Mouse (Mus musculus) layer of hippocampus, adult 2 months (tissue): Measurements from ENCODE around the gene Med26. TPM values are rescaled to one million over a fixed set of nuclear protein-coding genes. Genes with fewer than 3 reads are reported as not detected.

Source experiments
- DNase-seq, 2 experiments: peaks; one replicate each; pipeline ENCODE4 v3.0.0; 2022; ENCODE audit warnings: low spot score in 2 of 2
- H3K27ac ChIP-seq: fragments of 200-600 bp; 2 replicates; pipeline ENCODE4 v1.8.1; 2022
- H3K4me3 ChIP-seq: fragments of 200-600 bp; 2 replicates; pipeline ENCODE4 v1.8.1; 2022; ENCODE audit warnings: mild to moderate bottlenecking
- CTCF ChIP-seq: fragments of 200-600 bp; conservative IDR thresholded peaks from 2 replicates; pipeline ENCODE4 v1.8.1; 2022; ENCODE audit warnings: antibody characterized with exemption, mild to moderate bottlenecking, moderate library complexity
- microRNA-seq, 2 experiments: library from miRNA; unstranded; fragments of <30 nt; microRNA quantifications; one replicate each; pipeline ENCODE4 v1.2.0; 2021
- total RNA-seq, 2 experiments: library from RNA; stranded (reverse); gene quantifications; 2 replicates each; pipeline ENCODE4 v1.2.3; 2021

Med26 gene
- total RNA-seq, 2 experiments from 2014 or later = 10.5 to 10.6 TPM

DNA sequence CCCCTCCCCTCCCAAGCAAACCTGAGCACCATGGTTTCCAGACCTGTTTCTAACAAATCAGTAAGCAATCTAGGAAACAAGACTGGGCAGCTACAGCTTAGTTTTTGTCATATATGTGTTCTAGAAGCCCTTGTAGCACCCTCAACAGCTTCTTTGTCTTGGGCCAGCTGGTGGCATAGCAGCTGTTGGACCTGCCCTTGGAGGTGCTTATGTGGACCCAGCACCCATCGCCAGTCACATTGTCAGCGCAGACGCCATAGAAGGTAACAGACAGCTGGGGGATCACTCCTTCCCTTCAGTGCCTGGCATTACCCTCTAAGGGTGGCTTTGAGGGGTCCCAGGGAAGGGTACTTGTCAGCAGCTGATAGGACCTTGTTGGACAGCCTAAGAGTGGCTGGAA is 90.3 kb downstream of the Med26 start:
- Histone ChIP-seq H3K27ac (no peak overlapping the region), H3K4me3 (no peak overlapping the region)
- DNase-seq = no peak
- no peak for TF ChIP-seq CTCF

DNA sequence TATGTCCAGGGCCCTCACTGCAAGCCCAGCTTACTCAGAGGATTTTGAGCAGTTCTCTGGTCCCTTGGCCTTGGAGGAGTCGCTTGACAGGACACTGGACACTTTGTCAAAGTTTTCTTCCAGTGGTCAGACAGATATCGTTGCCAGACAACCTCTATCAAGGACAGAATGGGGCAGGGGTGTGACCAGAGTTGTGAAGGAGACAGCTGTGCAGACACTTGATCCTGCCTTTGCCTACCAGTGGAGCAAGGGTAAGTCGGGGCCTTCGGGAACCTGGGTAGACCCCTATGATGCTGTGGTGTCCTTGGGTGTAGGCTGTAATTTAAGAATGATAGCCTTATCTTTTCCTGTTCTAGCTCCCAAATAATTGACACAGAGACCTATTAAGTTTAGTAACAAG is 92.8 kb downstream of the Med26 start:
- no peak overlapping the region for H3K27ac ChIP-seq
- TF ChIP-seq CTCF = no peak
- no peak overlapping the region for H3K4me3 ChIP-seq
- DNase-seq = no peak

DNA sequence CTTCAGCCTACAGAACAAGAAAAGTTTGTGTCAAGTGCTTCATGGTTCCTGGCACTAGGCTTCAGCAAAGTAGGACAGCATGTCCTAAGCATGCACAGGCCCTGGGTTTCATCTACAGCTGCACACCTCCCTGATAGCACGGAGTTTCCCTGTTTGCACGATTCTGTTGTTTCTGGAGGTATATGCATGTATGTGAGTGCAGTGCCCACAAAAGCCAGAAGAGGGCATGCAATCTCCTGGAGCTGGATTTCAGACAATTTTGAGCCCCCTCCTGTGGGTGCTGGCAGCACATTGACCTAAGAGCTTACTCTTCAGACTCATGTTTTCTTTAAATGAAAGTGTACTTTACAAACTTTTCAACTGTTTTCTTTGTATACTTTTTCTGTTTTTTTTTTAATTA is 94.2 kb downstream of the Med26 start:
- peak; percentile 32 for TF ChIP-seq CTCF
- Histone ChIP-seq H3K4me3 (no peak overlapping the region), H3K27ac (no peak overlapping the region)
- DNase-seq = no peak

DNA sequence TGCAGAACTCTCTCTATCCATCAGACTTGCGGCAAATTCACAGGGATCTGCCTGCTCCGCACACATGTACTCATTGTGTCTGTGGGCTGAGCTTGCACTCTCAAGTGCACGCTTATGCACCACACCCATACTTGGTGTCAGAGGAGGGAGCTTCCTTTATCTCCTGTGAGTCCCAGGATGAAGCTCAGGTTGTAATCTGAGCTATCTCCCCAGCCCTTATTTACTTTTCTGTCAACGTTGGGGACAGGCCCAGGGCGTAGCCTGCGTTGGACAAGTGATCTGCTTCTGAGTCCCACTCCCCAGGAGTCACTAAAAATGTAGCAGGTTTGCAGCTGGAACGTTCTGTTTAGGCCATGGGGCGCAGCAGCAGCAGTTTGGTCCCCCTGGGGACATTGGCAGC is 96.6 kb downstream of the Med26 start:
- no peak for DNase-seq
- no peak for TF ChIP-seq CTCF
- Histone ChIP-seq H3K27ac (no peak overlapping the region), H3K4me3 (no peak overlapping the region)

DNA sequence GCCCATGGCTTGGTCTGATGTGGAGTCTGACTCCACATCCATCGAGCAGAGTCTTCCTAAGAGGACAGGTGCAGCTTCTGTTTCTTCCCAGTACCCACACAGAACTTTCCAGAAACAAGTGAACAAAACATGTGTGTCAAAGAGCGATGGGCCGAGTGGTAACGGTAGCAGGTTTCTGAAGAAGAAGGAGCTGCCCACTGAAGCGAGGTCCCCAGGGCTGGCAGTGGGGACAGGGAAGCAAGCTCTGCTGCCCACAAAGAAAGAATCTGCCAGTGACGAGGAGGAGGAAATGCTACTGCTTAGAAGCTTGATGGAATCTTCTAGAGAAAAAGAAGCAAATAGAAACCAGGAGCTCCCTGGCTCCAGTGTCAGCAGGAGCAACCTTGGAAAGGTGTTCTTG is 103.0 kb downstream of the Med26 start:
- no peak for DNase-seq
- Histone ChIP-seq H3K4me3 (no peak overlapping the region), H3K27ac (no peak overlapping the region)
- TF ChIP-seq CTCF = no peak

Small RNA genes within 50 kb of the gene (microRNA-seq; reads per million reads assigned to microRNA genes)
- gene Gm28019 = 0 reads per million in 2 experiments
- gene Mir7068 = 1.3 to 3.5 reads per million in 2 experiments

Other genes with a start within 250 kb of the Med26 start
- 1 to 10 TPM; 6.7 to 7.9 TPM for gene Gm10282, start 243.0 kb downstream of the Med26 start, total RNA-seq
- gene Klf2, start 229.2 kb downstream of the Med26 start, total RNA-seq = 10 to 100 TPM in 1 of 2 experiments, 1 to 10 TPM in 1; 9.1 to 17.4 TPM
- gene Eps15l1, start 126.8 kb downstream of the Med26 start, total RNA-seq = 10 to 100 TPM; 69.7 to 75.1 TPM
- gene Calr3, start 104.4 kb downstream of the Med26 start, total RNA-seq = under 1 TPM; 0.52 to 0.90 TPM
- gene 1700030K09Rik, start 104.4 kb downstream of the Med26 start, total RNA-seq = 10 to 100 TPM; 10.9 to 11.7 TPM
- gene Cherp, start 73.0 kb downstream of the Med26 start, total RNA-seq = 10 to 100 TPM; 83.1 TPM
- gene Slc35e1, start 55.7 kb downstream of the Med26 start, total RNA-seq = 10 to 100 TPM; 45.2 to 48.2 TPM
- 100 to 1,000 TPM; 103 to 104 TPM for gene Smim7, start 22.8 kb upstream of the Med26 start, total RNA-seq
- gene Tmem38a, start 23.8 kb upstream of the Med26 start, total RNA-seq = 100 to 1,000 TPM; 115 to 120 TPM
- 10 to 100 TPM; 51.1 to 52.1 TPM for gene Nwd1, start 98.4 kb upstream of the Med26 start, total RNA-seq
- gene Sin3b, start 175.0 kb upstream of the Med26 start, total RNA-seq = 100 to 1,000 TPM; 171 to 181 TPM
- gene F2rl3, start 213.6 kb upstream of the Med26 start, total RNA-seq = under 1 TPM; 0.31 to 0.32 TPM